Mouse (Mus musculus) right cerebral cortex, adult 18-20 months (tissue): Measurements from ENCODE around the gene Cetn3.

Experiments
- DNase-seq: peaks from one replicate; pipeline ENCODE4 v3.0.0; 2022; ENCODE audit warnings: mixed read lengths

Gene Cetn3

GRCm38 (mm10) chr13:81782971-81783404, at the start of gene Cetn3:
Cetn3 (plus strand) TSS chr13:81783077.
- DNase-seq: peak; percentile 94

DNA sequence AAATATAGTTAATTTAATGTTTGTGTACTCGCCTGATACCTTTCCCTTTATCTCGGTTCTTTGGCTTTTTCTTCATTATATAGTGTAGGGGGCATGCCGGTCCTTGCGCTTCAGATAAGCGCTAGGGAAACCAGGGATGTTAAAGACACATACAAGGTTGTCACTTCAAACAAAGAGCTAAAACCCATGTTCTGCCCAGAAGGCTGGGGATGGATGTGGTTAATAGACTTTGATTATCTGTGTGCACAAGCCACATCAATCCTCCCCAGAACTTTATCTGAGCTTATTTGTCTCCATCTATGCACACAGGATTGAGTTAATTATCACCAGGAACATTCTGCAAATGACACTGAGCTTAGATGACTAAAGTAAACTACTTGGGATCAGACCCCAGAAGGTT, 46.3 kb upstream of the Cetn3 start:
- no peak for DNase-seq

DNA sequence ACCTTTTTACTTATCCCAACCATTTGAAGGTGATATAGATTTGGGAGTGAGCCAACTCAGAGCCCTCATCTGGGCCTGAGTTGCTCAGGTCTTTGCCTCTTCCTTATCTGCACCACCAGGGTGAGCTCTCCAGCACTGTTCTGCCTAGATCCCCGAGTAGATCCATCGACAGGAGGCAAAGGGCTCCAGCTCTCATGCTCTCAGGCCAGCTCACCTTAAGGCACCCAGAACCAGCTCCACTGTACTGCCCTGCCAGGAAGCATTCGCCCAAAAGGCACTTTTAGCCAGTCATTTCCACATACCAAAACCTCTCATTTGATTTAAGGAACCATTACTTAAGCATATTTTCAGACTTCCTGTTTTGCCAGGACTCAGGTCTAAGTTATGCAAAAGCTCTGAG, 42.0 kb upstream of the Cetn3 start:
- no peak for DNase-seq

DNA sequence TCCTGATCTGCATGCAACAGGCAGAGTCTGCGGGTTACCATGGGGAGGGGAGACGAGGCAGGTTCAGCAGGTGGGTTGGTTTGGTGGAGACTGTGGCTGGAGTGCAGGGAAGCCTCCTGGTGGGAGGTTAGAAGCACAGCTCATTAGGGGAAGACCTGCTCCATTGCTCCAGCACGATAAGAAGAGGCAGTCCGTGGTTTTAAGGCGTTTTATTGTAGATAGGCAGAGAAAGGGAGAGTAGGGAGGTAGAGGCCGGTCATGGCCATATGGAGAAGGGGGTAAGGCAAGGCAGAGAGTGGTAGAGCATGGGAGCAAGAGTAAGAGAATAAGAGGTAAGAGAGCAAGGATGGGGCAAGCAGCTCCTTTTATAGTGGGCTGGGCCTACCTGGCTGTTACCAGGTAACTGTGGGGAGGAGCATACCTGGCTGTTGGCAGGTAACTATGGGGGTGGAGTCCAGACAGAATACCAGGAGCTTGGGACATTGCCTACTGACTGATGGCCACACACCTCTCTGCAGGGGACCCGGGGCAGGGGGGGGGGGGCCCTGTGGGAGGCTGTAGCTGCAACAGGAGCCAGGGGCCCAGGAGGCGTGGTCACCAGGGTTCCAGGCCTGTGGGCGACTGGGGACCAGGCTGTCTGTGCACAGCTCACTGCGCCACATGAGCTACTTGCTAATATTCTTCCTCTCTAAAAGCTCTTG, 39.3 kb upstream of the Cetn3 start:
- DNase-seq: no peak

DNA sequence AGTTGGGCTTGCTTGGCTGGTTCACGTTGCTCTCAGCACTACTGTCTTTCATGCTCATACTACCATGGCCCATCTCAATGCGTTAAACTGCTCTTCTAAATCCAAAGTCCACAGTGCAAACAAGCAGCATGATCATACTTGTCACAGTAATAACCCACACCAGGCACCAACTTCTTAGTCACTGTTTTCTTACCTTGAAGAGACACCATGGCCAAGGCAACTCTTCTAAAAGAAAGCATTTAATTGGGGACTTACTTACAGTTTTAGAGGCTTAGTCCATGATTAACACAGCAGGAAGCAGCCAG, 38.8 kb upstream of the Cetn3 start:
- no peak for DNase-seq

- DNase-seq: no peak
Observed at GRCm38 (mm10) chr13:81754878-81755277, 28.0 kb upstream of the Cetn3 start.

DNA sequence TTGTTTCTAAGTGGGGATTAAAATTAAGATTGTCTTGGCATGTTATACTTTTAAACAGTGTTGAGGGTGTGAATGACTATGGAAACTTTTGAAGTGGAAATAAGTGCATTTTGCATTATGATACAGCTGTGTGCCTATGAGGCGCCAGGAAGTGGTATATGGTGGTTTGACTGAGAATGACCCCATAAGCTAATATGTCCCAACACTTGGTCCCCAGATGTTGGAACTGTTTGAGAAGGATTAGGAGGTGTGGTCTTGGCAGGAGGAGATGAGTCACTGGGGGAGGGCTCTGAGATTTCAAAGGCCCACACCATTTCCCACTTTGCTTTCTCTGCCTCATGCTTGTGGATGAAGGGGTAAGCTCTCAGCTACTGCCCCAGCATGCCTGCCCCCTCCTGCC, 27.6 kb upstream of the Cetn3 start:
- no peak for DNase-seq

DNA sequence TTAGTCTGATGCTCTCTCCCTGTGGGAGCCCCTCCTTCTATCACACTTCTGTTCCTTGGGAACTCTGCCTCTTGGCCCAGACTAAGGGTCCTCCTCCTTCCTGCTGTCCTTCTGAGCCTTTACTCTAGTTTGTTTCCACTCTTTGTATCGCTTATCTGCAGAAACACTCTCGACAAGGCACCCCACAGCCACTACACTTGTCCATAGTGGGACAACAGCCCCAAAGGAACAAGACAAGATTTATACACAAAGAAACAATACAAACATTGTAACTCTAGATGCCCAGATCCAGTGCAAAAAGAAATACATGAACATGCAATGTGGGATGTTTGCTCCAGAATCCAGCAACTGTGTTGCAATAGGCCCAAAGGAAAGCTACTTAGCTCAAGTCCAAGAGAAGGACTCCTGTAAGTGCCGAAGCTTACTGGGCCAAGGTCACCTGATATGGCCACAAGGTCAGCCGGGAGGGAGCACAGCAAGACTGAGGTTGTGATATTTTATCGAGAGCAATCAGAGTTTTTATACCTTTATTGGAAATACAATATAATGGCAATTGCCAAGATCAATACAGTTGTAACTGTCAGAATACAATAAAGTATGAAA, 25.7 kb upstream of the Cetn3 start:
- DNase-seq: no peak

GRCm38 (mm10) chr13:81760379-81760778, 22.5 kb upstream of the Cetn3 start:
- no peak for DNase-seq

GRCm38 (mm10) chr13:81761566-81762186, 21.2 kb upstream of the Cetn3 start:
- peak; percentile 49 for DNase-seq

- no peak for DNase-seq
Observed at GRCm38 (mm10) chr13:81764173-81764572, 18.7 kb upstream of the Cetn3 start.

DNA sequence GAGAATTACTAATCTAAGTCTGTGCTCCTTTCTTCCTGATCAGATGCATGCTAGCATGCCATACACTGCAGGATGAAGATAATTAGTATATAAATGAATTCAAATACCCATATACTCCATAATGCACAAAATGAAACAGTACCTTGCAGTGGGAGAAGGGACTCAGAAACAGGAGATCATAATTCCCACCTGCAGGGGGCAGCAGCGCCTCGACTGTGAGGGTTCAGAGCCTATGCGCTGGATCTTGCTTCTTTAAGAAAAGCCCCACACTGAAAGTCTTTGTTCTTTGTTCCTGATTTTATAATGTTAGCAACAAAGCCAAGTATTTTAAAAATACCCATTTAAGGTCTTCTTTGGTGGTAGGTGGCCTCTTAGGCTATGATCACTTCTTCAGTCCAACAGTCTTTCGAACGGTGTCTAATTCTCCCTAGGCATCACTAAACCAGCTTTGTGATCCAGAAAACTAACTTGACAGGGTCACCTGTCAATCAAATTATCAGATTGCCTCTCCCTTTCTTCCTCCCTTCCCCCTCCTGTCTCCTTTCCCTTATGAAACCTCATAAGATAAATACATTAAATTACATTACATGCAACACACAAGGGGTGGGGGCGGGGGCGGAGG, 15.7 kb upstream of the Cetn3 start:
- peak; percentile 83 for DNase-seq

DNA sequence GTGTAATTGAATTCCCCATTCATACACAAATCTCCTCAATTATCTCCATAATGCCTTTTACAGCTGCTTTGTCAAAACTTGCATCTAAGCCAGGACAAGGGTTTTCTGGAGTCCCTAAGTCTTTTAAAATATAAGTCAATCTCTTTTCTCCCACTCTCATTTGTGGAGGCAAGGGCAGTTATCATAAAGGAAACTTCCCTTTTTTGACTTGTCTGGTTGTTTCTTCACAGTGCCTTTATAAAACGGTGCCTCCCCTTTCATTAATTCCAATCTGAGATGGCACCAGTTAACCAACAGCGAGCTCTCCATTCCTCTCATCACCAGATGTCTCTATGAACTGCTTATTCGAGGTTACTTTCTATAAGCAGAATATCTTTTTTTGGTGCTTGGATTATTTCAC, 6.7 kb upstream of the Cetn3 start:
- no peak for DNase-seq

- no peak for DNase-seq
Observed at GRCm38 (mm10) chr13:81782475-81782874, 402 bp upstream of the Cetn3 start.

DNA sequence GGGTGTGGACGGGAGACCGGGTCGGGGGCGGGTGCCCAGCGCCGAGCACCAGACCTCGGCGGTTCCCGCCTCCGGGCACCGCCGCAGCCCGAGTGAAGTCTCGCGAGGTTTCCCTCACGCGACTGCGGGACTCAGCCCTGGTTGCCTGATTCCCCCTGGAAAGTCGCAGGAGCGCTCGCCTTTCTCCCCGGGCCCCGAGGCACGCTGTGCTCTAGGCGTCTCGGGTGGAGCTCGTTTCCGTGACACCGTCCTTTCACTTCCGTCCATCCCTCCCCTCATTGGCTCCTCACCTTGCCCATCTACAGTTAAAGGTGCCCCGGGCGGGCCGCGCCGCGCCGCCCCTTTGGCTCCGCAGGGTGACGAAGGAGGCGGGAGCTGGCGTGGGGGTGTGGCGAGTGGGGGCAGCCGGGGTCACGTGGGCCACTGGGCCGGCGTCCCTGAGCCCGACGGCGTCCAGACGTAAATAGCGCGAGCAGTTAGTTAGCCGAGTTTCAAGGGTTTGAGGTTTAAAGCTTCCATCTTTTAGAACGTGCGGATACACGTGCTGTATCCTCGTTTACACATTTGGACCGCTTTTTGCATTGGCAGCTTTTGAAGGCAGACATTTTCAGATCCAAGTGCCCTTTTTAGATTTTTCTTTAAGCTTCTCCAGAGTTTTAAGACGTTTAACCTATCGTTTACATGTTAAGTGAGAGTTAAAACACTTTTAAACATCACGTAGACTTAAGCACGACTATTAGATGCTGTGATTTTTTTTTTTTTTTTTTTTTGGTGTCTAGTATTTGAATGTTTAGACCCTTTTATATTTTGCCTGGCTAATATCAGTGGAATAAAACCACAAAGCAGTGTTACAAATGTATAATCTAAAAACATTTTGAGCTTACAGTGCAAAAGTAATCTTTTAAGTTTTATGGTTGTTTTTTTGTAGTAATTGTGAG, 797 bp downstream of the Cetn3 start:
- peak; percentile 98 for DNase-seq

DNA sequence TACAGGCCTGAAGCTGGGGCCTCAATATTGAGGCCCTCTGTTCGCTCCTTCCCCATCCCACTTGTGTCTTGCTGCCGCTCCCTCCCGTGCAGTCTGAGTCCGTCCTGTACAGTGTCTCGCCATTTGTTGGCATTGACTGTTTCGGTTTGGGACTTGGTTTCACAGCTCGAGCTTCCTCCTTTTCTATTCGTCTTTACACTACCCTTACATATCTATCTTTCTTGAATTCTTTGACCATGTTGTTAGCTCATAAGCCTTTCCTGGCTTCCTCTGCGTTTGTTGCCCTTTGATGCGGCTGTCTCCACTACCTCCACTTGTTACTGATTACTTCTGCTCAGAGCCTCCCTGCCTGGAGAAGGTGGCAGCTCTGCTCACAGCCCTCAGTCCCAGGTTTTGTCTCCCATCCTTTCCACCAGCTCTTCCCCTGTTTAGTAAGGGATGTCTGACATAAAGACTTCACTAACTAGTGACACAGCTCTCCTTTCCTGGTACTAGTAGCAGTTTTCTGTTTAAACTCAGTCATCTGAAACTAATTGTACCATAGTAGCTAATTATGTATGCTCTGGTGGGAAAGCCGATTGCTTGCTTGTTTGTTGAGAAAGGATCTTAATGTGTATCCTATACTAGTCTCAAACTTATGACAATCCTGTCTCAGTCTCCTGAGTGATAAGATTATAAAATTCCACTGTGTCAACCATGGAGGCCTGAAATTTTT, 3.0 kb downstream of the Cetn3 start:
- peak; percentile 29 for DNase-seq

DNA sequence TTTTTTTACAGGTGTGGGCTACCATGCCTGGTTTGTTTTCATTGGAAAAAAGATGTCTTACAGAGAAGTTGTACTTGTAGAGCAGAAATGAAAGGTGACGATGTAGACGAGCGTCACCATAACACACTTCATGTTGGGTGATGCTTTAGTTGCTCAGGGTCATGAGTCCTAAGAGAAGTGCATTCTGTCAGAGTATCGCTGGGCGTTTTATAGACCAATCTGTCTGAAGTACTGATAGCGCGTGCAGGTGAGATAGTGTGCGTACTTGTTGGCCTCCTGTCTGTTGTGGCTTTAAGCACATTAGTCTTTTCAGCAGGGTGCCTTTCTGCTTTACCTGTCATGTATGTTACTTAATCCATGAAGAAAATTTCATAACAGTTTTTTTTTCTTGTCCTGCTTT, 7.3 kb downstream of the Cetn3 start:
- no peak for DNase-seq

DNA sequence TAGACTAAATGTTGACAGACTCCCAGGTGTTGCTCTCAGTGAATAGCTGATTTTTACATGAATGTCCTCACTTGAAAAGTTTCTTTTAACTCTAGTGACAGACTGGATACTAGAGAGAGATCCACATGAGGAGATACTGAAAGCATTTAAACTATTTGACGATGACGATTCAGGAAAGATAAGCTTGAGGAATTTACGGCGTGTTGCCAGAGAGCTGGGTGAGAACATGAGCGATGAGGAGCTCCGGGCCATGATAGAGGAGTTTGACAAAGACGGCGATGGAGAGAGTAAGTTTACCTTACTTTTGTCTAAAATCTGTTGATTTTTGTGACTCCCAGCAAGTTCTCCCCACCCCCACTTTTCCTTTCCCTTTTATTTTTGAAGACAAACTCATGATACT, 9.0 kb downstream of the Cetn3 start:
- no peak for DNase-seq

DNA sequence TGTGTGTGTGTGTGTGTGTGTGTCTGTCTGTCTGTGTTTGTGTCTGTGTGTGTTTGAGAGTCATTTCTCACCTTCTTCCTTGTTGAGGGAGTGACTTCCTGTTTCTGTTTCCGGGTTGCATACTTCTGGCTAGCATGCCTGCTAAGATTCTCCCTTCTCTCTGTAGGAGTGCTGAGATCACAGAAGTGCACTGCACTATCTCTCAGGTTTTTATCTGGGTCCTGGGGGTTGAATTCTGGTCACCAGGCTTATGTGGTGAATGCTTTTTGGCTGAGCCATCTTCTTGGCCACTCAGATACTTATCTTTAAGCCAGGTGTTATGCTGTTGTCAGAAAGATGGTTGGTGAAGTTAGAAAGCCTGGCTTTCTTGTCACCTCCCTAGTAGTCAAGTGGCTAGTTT, 11.0 kb downstream of the Cetn3 start:
- no peak for DNase-seq

DNA sequence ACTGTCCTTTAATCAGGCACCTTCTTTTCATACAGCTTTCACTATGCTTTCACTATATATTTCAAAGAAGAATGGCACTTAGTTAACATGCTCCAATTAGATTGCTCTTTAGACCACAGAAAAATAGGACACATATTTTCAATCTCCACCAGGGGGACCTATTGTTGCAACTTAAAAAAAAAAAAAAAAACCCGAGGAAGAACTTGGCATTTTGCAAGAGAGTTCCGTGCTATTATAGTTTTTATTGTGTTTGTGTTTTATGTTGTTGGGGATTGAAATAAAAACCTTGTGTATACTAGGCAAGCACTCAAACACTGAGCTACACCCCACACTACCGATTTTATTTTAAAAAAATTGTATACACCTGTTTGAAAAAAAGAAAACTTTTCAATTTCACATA, 18.2 kb downstream of the Cetn3 start:
- DNase-seq: no peak

DNA sequence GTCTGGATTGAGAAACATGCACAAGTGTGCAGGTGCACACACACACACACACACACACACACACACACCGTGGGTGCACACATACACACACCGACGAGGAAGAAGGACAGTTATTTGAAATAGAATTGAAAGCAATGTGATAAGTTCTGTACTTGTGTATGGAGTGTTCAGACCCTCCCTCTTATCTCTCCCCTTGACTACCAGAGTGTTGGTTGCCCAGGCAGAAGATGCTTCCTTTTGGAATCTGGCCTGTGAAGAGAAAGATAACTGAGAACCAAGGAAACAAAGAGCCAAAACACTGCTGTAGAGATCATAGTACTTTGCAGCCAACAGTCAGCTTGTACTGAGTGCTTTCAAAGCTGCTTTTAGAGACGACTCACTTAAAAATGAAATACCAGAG, 20.8 kb downstream of the Cetn3 start:
- no peak for DNase-seq

DNA sequence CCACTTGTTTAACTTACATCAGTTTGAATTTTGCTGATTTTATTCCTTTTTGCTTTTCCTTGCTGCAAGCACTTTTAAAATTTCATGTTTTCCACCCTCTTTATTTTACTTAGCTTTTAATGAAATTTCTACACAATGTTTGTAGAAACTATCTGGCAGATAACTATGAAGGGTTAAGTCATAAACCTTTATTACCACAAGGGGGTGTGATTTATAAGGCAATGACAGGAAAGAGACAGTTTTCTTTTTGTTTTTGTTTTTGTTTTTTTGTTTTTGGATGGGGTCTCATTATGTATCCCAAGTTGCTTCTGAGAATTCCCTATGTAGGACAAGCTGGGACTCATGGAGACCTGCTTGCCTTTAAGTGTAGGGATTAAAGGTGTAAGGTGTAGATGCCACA, 39.9 kb downstream of the Cetn3 start:
- no peak for DNase-seq
